Mouse (Mus musculus) urinary bladder, adult 18-20 months (tissue): Measurements from ENCODE around the gene Slc30a7.
A peak's percentile ranks its signal among the peaks of the same experiment; 100 is the strongest.

Experiments used
- DNase-seq, 2 experiments: peaks; one replicate each; pipeline ENCODE4 v3.0.0; 2022; ENCODE audit warnings: low spot score in 2 of 2, mixed read lengths in 2 of 2

Slc30a7 gene

DNA sequence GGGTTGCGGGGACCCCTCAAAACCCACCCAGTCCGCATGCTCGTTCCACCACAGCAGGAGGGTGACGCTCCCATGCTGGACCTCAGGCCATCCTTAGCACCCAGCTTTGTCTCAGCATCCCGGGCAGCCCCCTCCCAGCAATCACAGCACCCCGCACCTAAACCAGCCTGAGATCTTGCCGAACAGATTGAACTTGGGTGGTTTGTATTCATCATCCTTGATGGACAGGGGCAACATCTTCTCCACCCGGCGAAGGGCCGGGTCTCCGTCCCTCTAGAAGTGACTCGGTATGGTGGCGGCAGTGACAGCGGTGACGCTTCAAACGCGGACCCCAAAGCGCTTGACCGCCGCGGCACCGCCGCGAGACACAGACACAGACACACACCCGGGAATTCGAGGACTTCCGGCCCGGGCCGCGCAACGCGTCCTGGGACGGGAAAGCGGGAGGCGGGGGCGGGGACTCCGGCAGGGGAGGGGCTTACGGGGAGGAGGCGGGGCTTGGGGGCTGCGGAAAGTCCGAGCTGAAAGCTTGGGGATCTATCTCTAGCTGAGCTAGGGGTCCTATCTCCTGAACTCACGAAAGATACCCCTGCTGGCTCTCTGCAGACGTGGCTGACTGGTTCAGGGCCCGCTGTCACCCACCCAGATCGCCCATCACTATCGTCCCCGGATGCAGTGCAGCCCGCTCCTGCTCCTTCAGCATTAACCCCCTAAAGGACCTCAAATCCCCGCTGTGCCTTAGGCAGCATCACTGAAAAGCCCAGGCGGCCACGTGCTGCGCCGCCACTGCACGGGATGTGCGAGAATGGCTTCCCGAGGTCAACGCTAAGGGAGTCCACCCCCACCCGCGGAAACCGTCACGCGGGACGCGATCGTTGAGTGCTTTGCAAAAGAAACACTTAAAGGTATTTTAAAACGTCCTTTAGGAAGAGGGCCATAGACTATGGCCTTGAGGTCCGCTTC, at the start of gene Slc30a7, which contains the start of gene Extl2:
Slc30a7 (minus strand) TSS at position 429 of the 963 bp plus-strand sequence.
Extl2 (plus strand) TSS at position 485 of the 963 bp plus-strand sequence.
- peak; percentile 71 to 77 for DNase-seq

DNA sequence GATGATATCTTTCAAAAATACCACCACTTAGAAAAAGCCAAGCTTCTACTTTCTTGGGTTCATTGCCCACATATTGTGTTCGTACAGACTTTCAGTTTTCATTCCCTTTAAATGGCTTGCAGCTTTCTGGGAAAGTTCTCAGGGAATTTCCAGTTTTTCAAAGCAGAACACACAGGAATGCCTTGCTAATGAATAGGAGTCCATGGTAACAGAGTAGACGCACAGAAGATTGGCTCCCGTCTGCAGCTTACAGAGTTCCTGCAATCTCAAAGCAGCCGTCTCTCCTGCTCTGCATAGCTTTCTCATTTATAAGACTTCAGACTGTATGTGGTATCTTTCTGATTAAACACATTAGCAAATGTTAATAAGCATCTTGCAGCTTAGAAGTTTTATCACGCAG, 39.8 kb upstream of the Slc30a7 start:
- DNase-seq = no peak

DNA sequence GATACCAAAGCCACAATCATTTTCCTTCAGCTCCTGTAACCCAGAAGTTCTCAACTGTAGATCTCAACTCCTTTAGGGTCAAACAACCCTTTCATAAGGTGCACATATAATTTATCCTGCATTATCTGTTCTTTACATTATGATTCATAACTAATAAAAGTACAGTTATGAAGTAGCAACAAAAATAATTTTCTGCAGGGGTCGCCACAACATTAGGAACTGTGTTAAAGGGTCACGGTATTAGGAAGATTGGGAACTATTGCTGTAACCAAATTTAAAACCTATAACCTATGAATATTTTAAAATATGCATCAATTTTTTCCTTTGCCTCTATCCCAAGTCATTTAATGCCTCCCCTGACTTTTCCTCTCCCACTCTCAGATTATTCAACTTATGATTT, 38.8 kb upstream of the Slc30a7 start:
- DNase-seq = no peak

DNA sequence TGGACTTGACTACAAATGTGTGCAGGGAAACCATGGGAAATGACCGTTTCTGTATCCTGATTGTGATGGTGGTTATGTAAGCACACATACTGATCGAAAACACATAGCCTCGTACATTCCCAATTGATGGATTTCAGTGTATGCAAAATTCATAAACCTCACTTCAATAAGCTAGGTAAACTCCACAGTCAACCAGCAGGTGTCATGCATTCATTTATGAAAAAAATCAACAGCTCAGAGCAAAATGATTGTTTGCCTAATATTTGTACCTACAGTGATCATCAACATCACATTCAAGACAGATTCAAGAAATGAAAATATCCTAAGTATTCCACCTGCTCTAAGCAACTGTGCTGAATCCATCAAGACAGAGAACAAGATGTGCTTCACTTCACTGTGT, 33.6 kb upstream of the Slc30a7 start:
- no peak for DNase-seq

DNA sequence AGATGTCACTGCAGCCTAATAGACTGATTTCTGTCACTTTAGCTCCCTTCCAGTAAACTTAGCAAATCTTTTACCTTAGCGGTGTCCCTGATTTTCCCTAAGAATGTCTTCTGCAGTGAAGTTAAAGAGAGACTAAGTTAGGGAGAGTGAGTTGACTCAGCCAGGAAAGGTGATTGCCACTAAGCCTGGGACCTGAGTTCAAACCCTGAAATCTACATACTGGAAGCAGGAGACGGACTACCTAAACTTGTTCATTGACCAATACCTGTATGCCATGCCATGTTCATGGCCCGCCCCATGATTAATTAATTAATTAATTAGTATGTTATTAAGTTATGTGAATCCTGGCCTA, 26.6 kb upstream of the Slc30a7 start:
- no peak for DNase-seq

DNA sequence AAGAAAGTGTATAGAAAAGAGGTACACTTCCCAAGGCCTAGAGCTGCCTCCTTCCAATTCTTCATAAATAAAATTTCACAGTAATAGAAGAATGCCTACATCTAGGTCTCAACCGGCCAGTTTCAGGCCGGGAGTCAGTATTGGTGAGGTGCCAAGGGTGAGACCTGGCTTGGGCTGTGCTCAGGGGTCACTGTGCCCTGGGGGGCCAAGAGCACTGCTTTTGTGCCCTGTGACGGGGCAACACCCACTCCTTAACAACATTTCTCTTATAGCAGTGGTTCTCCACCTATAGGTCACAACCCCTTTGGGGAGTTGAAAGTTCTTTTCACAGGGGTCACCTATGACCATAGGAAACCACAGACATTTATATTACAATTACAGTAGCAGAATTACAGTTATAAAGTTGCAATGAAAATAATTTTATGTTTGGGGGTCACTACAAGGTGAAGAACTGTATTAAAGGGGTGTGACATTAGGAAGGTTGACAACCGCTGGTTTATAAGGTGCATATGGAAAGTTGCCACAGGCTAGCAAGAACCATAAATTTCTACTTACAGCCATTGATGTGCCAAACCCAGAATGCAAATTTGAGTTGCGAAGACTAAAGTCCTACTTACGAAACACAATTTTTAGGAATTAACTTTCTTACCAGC, 26.1 kb upstream of the Slc30a7 start:
- DNase-seq = no peak

DNA sequence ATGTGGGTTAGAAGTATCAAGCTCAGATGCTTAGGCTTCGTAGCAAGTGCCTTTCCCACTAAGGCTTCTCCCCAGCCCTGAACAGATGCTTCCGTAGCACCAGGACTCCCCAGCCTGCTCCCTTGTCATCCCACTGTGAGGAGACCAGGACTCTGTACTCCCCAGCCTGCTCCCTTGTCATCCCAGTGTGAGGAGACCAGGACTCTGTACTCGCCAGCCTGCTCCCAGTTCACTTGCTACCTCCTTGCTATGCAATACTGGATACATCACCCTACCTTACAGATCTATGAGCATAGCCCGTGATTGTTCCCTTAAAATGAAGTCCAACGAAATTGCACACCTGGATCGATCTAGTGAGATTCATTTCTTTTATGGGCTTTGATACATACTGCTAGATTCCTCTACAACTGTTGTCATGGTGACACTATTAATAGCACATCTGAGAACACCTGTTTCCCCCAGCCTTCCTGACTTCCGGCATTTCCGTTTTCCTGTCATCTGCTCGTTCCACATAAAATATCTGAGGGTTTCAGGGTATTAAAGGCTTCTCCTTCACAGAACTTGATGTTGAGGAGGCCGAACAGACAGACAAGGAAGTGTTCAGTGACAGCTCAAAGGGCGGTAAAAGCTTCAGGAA, 23.1 kb upstream of the Slc30a7 start:
- DNase-seq = no peak

DNA sequence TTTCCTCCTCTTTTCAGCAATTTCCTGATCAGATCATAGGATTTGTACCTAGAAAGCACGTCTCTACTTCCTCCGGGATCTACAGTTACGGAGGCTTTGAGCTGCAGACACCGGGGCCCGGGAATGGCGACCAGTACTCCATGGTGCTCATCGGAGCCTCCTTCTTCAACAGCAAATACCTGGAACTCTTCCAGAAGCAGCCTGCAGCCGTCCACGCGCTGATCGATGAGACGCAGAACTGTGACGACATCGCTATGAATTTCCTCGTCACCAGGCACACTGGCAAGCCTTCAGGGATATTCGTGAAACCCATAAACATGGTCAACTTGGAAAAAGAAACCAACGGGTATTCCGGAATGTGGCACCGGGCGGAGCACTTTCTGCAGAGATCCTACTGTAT, 19.8 kb upstream of the Slc30a7 start:
- no peak for DNase-seq

DNA sequence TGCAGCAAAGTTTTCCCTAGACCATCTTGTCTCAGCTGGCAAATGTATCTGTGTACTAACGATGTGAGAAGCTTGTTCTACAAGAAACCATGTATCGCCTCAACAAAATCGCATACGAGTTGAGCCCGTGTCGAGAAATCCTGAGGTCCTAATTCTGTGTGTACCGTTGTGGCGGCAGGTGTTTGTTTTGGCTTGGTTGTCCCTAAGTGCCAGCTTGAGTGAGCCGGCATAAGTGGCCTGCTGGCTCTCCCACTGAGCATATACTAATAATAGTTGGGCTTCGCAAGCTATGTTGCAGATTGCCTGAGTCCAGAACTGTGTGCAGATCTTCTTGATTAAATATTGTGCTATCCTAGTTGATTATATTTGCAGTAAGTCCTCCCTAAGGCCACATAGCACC, 18.5 kb upstream of the Slc30a7 start:
- no peak for DNase-seq

DNA sequence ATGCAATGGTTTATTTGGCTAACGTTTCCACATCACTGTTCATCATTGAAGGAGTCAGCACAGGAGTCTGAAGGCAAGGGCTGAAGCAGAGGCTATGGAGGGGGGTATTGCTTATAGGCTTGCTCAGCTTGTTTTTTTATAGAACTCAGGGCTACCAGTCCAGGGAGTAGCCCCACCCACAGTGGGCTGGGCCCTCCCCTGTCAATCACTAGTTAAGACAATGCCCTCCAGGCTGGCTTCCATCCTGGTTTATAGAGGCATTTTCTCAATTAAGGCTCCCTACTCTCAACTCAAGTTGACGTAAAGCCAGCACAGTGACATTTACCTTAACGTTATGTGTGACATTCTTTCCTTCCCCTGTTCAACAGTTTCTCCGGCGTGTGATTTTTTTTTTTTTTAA, 17.5 kb upstream of the Slc30a7 start:
- DNase-seq = no peak

DNA sequence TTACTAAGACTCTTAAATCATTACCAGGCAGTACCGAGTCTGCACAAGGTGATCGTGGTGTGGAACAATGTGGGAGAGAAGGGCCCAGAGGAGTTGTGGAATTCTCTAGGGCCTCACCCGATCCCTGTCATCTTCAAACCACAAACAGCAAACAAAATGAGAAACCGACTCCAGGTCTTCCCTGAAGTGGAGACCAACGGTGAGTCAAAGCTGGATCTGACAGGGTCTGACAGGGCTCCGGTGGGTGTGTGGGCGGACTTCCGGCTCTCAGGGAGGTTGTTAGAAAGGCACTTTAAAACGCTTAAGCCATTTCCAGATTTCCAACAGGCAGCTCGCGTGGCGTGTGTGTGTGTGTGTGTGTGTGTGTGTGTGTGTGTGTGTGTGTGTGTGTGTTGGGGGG, 17.0 kb upstream of the Slc30a7 start:
- no peak for DNase-seq

DNA sequence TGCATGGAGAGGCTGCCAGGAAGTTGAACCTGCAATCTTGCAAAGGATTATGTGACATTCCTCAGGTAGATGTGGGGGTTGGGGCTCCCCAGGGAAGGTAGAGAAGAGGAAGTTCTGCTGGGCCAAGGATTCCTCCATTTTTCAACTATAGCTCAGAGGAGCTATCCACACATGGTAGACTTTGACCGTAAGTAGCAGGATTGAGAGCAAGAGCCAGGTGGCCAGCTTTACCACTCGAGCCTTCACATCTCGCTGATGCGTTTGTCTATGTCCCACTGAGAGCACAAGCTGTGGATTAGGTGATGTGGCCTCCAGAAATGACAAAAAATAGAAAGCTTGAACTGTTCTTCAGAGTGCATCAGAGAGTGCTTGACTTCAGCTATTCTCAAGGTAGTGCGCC, 11.9 kb upstream of the Slc30a7 start:
- DNase-seq = no peak

DNA sequence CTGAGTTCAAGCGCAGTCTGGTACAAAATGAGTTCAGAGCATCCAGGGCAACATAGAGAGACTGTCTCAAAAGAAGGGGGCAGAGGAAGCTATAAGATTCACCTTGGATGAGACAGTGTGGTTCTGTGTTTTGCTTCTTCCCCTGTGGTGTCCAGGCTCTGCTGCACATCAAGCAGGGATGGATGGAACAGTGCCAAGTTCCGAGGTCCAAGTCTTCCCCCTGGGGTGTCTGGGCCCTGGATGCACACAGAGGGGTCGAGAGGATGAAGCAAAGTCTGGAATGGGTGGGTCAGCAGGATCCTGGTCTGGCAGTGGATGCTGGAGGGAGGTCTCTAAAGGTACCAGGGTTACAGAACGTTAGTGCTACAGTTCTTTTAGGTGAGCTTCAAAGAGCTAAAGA, 11.4 kb upstream of the Slc30a7 start:
- DNase-seq = no peak

DNA sequence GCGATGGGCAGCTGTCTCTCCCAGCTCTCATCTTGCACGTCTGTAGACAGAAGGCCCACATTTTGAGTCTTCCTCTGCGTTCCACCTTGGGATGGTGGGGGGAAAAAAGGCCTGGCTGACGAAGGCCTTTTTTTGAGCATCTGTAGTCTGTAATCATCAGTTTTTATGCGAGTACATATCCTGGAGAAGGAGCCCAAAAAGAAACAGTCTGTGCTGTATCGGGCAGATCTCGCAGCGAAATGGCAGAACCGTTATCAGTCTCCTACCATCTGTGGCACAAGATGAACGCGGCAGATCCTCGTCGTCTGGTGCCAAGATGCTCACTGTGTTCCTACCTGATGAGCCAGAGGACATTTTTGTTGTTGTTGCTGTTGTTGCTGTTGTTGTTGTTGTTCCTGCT, 8.9 kb upstream of the Slc30a7 start:
- no peak for DNase-seq

DNA sequence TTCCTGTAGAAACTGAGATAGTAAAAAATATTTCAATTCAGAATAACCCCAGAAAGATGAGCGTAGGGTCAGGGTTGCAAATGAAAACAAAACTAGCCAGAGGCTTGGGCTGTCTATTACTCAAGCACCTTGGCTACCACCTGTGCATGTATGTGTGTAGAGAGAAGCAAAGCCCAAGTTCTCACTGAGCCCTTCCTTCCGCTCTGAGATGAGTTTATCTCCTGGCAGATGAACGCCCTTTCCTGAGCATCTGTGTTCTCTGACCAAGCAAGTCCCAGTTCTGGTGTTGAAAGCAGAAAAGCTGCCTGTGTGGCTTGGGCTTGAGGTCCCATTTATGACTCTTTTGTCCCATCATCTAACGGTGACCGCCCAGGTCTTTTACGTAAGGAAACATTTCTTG, 7.7 kb upstream of the Slc30a7 start:
- no peak for DNase-seq

DNA sequence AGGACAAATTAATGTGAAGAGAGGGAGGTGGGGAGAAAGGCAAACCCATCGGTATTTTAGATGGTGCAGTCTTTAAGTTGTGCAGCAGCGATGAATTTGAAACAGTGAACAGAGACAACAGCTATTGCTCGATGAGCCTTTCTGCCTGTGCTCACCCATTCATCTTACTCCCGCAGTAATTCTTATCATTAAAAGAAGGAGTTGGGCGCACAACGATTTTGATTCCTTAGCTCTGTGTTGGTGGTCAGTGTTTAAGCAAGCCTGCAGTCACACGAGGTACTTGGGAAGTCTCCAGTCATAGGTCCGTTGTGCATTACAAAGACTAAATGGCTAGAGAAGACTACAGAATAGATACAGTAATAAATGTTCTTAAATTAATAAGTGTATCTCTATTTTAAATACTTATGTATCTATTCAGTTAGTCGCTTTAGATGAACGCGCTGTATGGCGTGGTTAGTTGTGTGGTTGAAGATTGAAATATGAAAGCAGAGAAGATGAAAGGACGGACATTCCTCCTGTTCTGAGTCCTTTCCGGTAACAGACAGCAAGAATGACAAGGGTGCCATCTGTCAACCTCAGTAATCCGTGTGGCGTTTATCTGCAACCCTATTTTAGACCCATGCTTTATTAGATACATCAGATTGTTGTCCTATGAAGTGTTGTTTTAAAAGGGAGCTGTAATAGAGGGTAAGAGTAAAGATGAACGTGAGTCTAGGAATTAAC, 2.6 kb upstream of the Slc30a7 start:
- no peak for DNase-seq

DNA sequence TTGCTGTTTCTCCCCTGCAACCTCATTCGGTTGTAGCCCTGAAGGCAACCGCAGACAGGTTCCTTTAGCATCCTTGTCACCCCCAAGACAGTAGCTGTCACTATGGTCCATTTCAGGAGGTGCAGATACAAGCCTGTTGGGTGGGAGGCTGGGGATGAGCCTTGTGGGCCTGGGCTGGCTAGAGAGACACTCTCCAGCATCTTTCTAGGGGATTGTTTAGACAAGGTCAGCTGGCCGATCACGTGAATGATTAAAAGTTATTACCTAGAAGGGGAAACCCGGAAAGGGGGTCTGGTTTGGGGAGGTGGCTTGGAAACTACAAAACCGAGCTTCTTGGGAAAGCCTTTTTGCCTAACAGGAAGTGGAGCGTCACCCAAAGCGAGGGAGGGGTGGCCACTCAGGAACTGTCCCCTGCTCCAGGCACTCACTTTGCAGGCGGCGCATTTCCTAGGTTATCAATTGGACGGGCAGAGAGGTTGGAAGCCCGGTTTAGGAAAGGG, 785 bp upstream of the Slc30a7 start:
- DNase-seq = peak; percentile 58 to 60

DNA sequence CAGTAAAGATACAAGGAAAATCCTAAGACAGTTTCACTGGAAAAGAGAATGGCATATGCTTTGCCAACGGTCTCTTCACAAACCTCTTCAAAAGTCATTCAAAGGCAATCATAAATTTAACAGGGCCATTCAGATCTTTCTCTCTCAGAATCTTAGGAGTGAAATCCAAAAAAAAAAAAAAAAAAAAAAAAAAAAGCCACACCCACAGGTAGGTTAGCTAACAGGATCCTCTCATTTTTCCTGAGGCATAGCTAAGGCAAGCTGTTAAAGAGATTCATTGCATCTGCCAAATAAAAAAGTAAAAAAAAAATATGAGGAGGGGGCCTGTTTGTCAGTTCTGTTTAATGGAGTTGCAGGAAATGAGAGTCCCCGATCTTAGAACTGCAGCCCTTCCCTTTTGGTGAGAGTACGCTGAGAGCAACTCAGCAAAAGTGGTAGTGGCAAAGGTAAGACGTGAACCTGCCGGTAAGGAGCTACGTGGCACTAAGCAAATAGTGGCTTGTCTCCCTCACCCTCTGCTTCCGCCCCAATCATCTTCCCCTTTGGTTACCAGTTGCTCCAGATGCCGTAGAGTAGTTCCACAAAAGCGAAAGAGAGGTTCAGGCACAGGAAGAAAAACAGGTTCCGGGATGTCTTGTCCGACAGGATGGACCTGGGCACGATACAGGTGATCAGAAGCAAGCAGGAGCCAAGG, 775 bp downstream of the Slc30a7 start:
- peak in 1 of 2 experiments; percentile 10 for DNase-seq

DNA sequence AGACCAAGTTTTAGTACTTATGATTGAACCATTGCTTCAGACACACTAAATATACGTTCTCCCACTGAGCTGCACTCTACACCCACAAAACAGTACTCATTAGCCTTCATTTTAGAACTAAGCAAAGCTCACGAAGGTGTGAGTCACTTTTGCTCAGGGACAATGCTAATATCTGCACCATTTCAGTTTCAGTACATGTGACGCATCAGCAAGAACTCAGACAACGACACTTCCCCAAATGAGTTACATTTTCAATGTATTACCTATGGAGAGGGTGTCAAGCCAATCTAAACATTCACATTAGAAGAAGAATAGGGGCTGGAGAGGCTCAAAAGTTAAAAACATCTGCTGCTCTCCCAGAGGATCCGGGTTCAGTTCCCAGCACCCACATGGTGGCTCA, 10.3 kb downstream of the Slc30a7 start:
- DNase-seq = no peak

DNA sequence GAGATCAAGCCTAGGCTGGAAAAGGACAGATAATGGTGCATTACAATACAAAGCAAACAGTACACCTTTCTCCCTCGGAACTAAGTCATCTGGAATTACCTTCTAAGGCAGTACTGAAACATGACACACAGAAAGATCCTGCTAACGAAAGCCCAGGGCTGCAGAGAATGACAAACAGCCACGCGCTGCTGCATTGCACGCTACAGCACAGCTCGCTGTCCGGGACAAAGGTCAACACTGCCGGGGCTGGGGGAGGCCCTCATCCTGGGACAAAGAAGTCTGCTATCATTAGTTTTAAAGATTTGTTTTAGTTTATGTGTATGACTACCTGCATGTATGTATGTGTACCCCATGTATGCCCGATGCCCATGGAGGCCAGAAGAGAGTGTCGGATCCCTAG, 14.2 kb downstream of the Slc30a7 start:
- no peak for DNase-seq

DNA sequence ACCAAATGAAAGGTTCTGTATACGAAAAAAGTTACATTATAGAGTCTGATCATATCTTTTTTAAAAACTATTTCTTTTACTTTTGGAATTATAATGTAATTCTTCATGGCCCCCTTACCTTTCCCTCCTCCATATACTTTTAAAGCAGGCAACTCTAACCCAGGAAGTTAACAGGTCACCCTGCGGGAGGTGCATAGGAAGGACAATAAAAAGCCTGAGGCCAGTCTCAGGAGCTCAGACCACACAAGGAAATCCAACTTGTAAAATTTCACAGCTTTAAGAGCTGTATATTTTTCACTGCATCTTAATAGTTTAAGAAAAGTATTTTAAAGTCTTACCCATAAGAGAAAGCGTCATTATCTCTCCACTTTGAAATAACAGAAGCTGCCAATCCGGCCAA, 14.6 kb downstream of the Slc30a7 start:
- no peak for DNase-seq
